Mouse (Mus musculus): ENCODE results near the gene Onecut1. TPM values are rescaled to one million over a fixed set of nuclear protein-coding genes. Genes with fewer than 3 reads are reported as not detected.

Onecut1 gene
- polyA plus RNA-seq (2011; ENCODE audit: insufficient read length, low read depth, missing spikeins): not detected in 2 replicates

GRCm38 (mm10) chr9:74861561-74861980 lies at the start of gene Onecut1:
TSS of gene Onecut1 (plus strand) at chr9:74861921.
- Histone ChIP-seq H3K4me3 (ENCODE audit: insufficient read depth, low read length) (peak within 1 kb of the TSS; percentile 36), H3K27ac (ENCODE audit: insufficient read depth, low read length) (no peak within 1 kb of the TSS), H3K4me1 (ENCODE audit: control insufficient read depth, insufficient read depth, low read length) (0 out of 2 replicates have a peak, but pooled peaks cover 3% of the 10 kb centered on the region)
- TF ChIP-seq CTCF (IDR thresholded peaks at IDR 0.05; ENCODE audit: borderline replicate concordance, insufficient read depth, low read length): no peak
- no peak for TF ChIP-seq POLR2A (IDR thresholded peaks at IDR 0.05; ENCODE audit: low read depth, low read length)

GRCm38 (mm10) chr9:74819736-74820511 lies 41.8 kb upstream of the Onecut1 start:
- TF ChIP-seq POLR2A (IDR thresholded peaks at IDR 0.05; ENCODE audit: low read depth, low read length) (no peak), CTCF (IDR thresholded peaks at IDR 0.05; ENCODE audit: borderline replicate concordance, insufficient read depth, low read length) (no peak)
- Histone ChIP-seq H3K27ac (ENCODE audit: insufficient read depth, low read length) (no peak overlapping the region), H3K4me3 (ENCODE audit: insufficient read depth, low read length) (no peak overlapping the region), H3K4me1 (ENCODE audit: control insufficient read depth, insufficient read depth, low read length) (no peaks in the 10 kb centered on the region)

- TF ChIP-seq CTCF (IDR thresholded peaks at IDR 0.05; ENCODE audit: borderline replicate concordance, insufficient read depth, low read length): no peak
- no peak for TF ChIP-seq POLR2A (IDR thresholded peaks at IDR 0.05; ENCODE audit: low read depth, low read length)
- no peaks in the 10 kb centered on the region for H3K4me1 ChIP-seq (ENCODE audit: control insufficient read depth, insufficient read depth, low read length)
- H3K27ac ChIP-seq (ENCODE audit: insufficient read depth, low read length): no peak overlapping the region
Measured at GRCm38 (mm10) chr9:74825102-74825501, 36.6 kb upstream of the Onecut1 start.

GRCm38 (mm10) chr9:74829206-74829605 lies 32.5 kb upstream of the Onecut1 start:
- Histone ChIP-seq H3K4me3 (ENCODE audit: insufficient read depth, low read length) (no peak overlapping the region), H3K27ac (ENCODE audit: insufficient read depth, low read length) (no peak overlapping the region), H3K4me1 (ENCODE audit: control insufficient read depth, insufficient read depth, low read length) (no peaks in the 10 kb centered on the region)
- TF ChIP-seq CTCF (IDR thresholded peaks at IDR 0.05; ENCODE audit: borderline replicate concordance, insufficient read depth, low read length) (no peak), POLR2A (IDR thresholded peaks at IDR 0.05; ENCODE audit: low read depth, low read length) (no peak)

More at GRCm38 (mm10) chr9:74825102-74825501, 36.6 kb upstream of the Onecut1 start:
- H3K4me3 ChIP-seq (ENCODE audit: insufficient read depth, low read length): no peak overlapping the region

GRCm38 (mm10) chr9:74842890-74843289 lies 18.8 kb upstream of the Onecut1 start:
- no peaks in the 10 kb centered on the region for H3K4me1 ChIP-seq (ENCODE audit: control insufficient read depth, insufficient read depth, low read length)
- no peak overlapping the region for H3K4me3 ChIP-seq (ENCODE audit: insufficient read depth, low read length)
- H3K27ac ChIP-seq (ENCODE audit: insufficient read depth, low read length): no peak overlapping the region
- TF ChIP-seq POLR2A (IDR thresholded peaks at IDR 0.05; ENCODE audit: low read depth, low read length) (no peak), CTCF (IDR thresholded peaks at IDR 0.05; ENCODE audit: borderline replicate concordance, insufficient read depth, low read length) (no peak)

GRCm38 (mm10) chr9:74846867-74847830 lies 14.6 kb upstream of the Onecut1 start:
- H3K27ac ChIP-seq (ENCODE audit: insufficient read depth, low read length): no peak overlapping the region
- TF ChIP-seq POLR2A (IDR thresholded peaks at IDR 0.05; ENCODE audit: low read depth, low read length) (no peak), CTCF (IDR thresholded peaks at IDR 0.05; ENCODE audit: borderline replicate concordance, insufficient read depth, low read length) (no peak)
- H3K4me1 ChIP-seq (ENCODE audit: control insufficient read depth, insufficient read depth, low read length): peaks cover 3% of the 10 kb centered on the region; the same call in 1 of the 2 replicates
- H3K4me3 ChIP-seq (ENCODE audit: insufficient read depth, low read length): no peak overlapping the region

- Histone ChIP-seq H3K27ac (ENCODE audit: insufficient read depth, low read length) (no peak overlapping the region), H3K4me3 (ENCODE audit: insufficient read depth, low read length) (no peak overlapping the region)
- TF ChIP-seq POLR2A (IDR thresholded peaks at IDR 0.05; ENCODE audit: low read depth, low read length): no peak
- TF ChIP-seq CTCF (IDR thresholded peaks at IDR 0.05; ENCODE audit: borderline replicate concordance, insufficient read depth, low read length): no peak
Measured at GRCm38 (mm10) chr9:74848411-74849194, 13.1 kb upstream of the Onecut1 start.

GRCm38 (mm10) chr9:74849195-74849978 lies 12.3 kb upstream of the Onecut1 start:
- H3K4me1 ChIP-seq (ENCODE audit: control insufficient read depth, insufficient read depth, low read length): peaks cover 3% of the 10 kb centered on the region; the same call in 1 of the 2 replicates
- no peak for TF ChIP-seq POLR2A (IDR thresholded peaks at IDR 0.05; ENCODE audit: low read depth, low read length)
- no peak for TF ChIP-seq CTCF (IDR thresholded peaks at IDR 0.05; ENCODE audit: borderline replicate concordance, insufficient read depth, low read length)
- H3K27ac ChIP-seq (ENCODE audit: insufficient read depth, low read length): no peak overlapping the region
- H3K4me3 ChIP-seq (ENCODE audit: insufficient read depth, low read length): no peak overlapping the region

More at GRCm38 (mm10) chr9:74848411-74849194, 13.1 kb upstream of the Onecut1 start:
- peaks cover 3% of the 10 kb centered on the region; the same call in 1 of the 2 replicates for H3K4me1 ChIP-seq (ENCODE audit: control insufficient read depth, insufficient read depth, low read length)

All from embryonic fibroblast, embryonic 13.5 days (primary cell).